Mouse (Mus musculus) forebrain, embryonic 15.5 days (tissue): Measurements from ENCODE around the gene Tm4sf19. TPM values are rescaled to one million over a fixed set of nuclear protein-coding genes. Genes with fewer than 3 reads are reported as not detected.

Source experiments
- ATAC-seq: fragments of 200-750 bp; cut with Nextera tagmentation; replicated peaks from 2 replicates; pipeline ENCODE4 v1.8.0; 2017; ENCODE audit warnings: mild to moderate bottlenecking, moderate TSS enrichment, moderate library complexity
- H3K27ac ChIP-seq: fragments of 300-500 bp; sonication (generic); replicated peaks from 2 replicates; pipeline ENCODE4 v1.5.1; 2015; ENCODE audit warnings: mild to moderate bottlenecking, inconsistent platforms
- H3K27me3 ChIP-seq: fragments of 300-500 bp; sonication (generic); 2 replicates; pipeline ENCODE4 v1.6.1; 2015; ENCODE audit warnings: inconsistent platforms
- H3K36me3 ChIP-seq: fragments of 300-500 bp; sonication (generic); 2 replicates; pipeline ENCODE4 v1.6.1; 2015; ENCODE audit warnings: mild to moderate bottlenecking, inconsistent platforms
- H3K4me1 ChIP-seq: fragments of 300-500 bp; sonication (generic); 2 replicates; pipeline ENCODE4 v1.6.1; 2015; ENCODE audit warnings: inconsistent platforms
- H3K4me2 ChIP-seq: fragments of 300-500 bp; sonication (generic); replicated peaks from 2 replicates; pipeline ENCODE4 v1.6.1; 2015; ENCODE audit warnings: mild to moderate bottlenecking, inconsistent platforms
- H3K4me3 ChIP-seq: fragments of 300-500 bp; sonication (generic); 2 replicates; pipeline ENCODE4 v1.5.1; 2015; ENCODE audit warnings: mild to moderate bottlenecking, inconsistent platforms
- H3K9ac ChIP-seq: fragments of 300-500 bp; sonication (generic); replicated peaks from 2 replicates; pipeline ENCODE4 v1.6.1; 2015; ENCODE audit warnings: mild to moderate bottlenecking, inconsistent platforms
- H3K9me3 ChIP-seq: fragments of 300-500 bp; sonication (generic); 2 replicates; pipeline ENCODE4 v1.6.1; 2016; ENCODE audit warnings: inconsistent platforms
- WGBS: fragments of 180-500 bp; shearing (Covaris S2); methylation state at CpG from one replicate; pipeline ENCODE4 v1.1.7; 2015; ENCODE audit warnings: mixed read lengths; 5-methylcytosine and 5-hydroxymethylcytosine counted together
- polyA plus RNA-seq: library from polyadenylated mRNA; unstranded; fragments of >200 nt; fragmentation: Nextera tagmentation; extraction: Ambion mirVana; gene quantifications from 2 replicates; pipeline ENCODE4 v1.2.1, GENCODE M21; 2015

The Tm4sf19 gene
- polyA plus RNA-seq, 1 experiment from 2014 or later: not detected

- no peaks in the 10 kb centered on the region for H3K9me3 ChIP-seq
- H3K4me3 ChIP-seq: no peak overlapping the region
These were observed 55.8 kb downstream of the Tm4sf19 start for GRCm38 (mm10) chr16:32456086-32456485.

GRCm38 (mm10) chr16:32456761-32457160 lies 56.5 kb downstream of the Tm4sf19 start:
- peaks cover 30% of the 10 kb centered on the region for H3K36me3 ChIP-seq
- no peaks in the 10 kb centered on the region for H3K9me3 ChIP-seq
- 93% methylated on average over 1 of the region's 1 CpGs for WGBS
- no peak overlapping the region for H3K27ac ChIP-seq
- no peaks in the 10 kb centered on the region for H3K27me3 ChIP-seq
- no peak for ATAC-seq
- no peak overlapping the region for H3K4me3 ChIP-seq
- H3K4me2 ChIP-seq: no peak overlapping the region
- no peaks in the 10 kb centered on the region for H3K4me1 ChIP-seq
- H3K9ac ChIP-seq: no peak overlapping the region

More at GRCm38 (mm10) chr16:32456086-32456485, 55.8 kb downstream of the Tm4sf19 start:
- peaks cover 30% of the 10 kb centered on the region for H3K36me3 ChIP-seq
- no peak overlapping the region for H3K4me2 ChIP-seq
- H3K27ac ChIP-seq: no peak overlapping the region
- no peaks in the 10 kb centered on the region for H3K4me1 ChIP-seq
- no peaks in the 10 kb centered on the region for H3K27me3 ChIP-seq
- no peak for ATAC-seq
- no peak overlapping the region for H3K9ac ChIP-seq

Other genes starting within 250 kb of the Tm4sf19 start
- gene Nrros, start 234.9 kb upstream of the Tm4sf19 start, polyA plus RNA-seq: 7.8 and 8.2 TPM in 2 replicates
- not detected in 2 replicates for gene Bex6, start 220.7 kb upstream of the Tm4sf19 start, polyA plus RNA-seq
- 20.2 and 22.8 TPM in 2 replicates for gene Fbxo45, start 153.3 kb upstream of the Tm4sf19 start, polyA plus RNA-seq
- gene Wdr53, start 153.3 kb upstream of the Tm4sf19 start, polyA plus RNA-seq: 16.6 and 17.4 TPM in 2 replicates
- gene Smco1, start 129.0 kb upstream of the Tm4sf19 start, polyA plus RNA-seq: not detected in 2 replicates
- gene Rnf168, start 123.0 kb upstream of the Tm4sf19 start, polyA plus RNA-seq: 35.9 and 36.0 TPM in 2 replicates
- gene Ubxn7, start 68.2 kb upstream of the Tm4sf19 start, polyA plus RNA-seq: 26.2 and 26.7 TPM in 2 replicates
- gene Tctex1d2, start 19.2 kb downstream of the Tm4sf19 start, polyA plus RNA-seq: 33.8 and 34.2 TPM in 2 replicates
- 47.4 and 47.6 TPM in 2 replicates for gene Pcyt1a, start 30.4 kb downstream of the Tm4sf19 start, polyA plus RNA-seq
- gene Slc51a, start 87.4 kb downstream of the Tm4sf19 start, polyA plus RNA-seq: 0.11 and 0.29 TPM in 2 replicates
- gene Zdhhc19, start 95.8 kb downstream of the Tm4sf19 start, polyA plus RNA-seq: not detected in 2 replicates
- 28.3 and 33.1 TPM in 2 replicates for gene Tfrc, start 208.4 kb downstream of the Tm4sf19 start, polyA plus RNA-seq
- 16.0 and 20.4 TPM in 2 replicates for gene Tnk2, start 243.4 kb downstream of the Tm4sf19 start, polyA plus RNA-seq